Mouse (Mus musculus) natural killer cell, adult 2 months (primary cell): ENCODE measurements around the gene Calm4.

Experiments
- DNase-seq, 2 experiments: peaks; one replicate each; pipeline ENCODE4 v3.0.0; 2022; ENCODE audit warnings: low spot score in 2 of 2

Gene Calm4

GRCm38 (mm10) chr13:3861251-3861650, 23.7 kb downstream of the Calm4 start:
- no peak for DNase-seq

GRCm38 (mm10) chr13:3862325-3862724, 24.8 kb downstream of the Calm4 start:
- DNase-seq, result no peak

GRCm38 (mm10) chr13:3862922-3863580, 25.5 kb downstream of the Calm4 start:
- DNase-seq, result no peak

GRCm38 (mm10) chr13:3865648-3866354, 28.2 kb downstream of the Calm4 start:
- DNase-seq, result no peak

- DNase-seq, result no peak
Observed at GRCm38 (mm10) chr13:3866355-3867052, 28.9 kb downstream of the Calm4 start.

GRCm38 (mm10) chr13:3867158-3867557, 29.6 kb downstream of the Calm4 start:
- DNase-seq, result no peak

- DNase-seq, result no peak
Observed at GRCm38 (mm10) chr13:3869901-3870300, 32.3 kb downstream of the Calm4 start.

GRCm38 (mm10) chr13:3872832-3873231, 35.3 kb downstream of the Calm4 start:
- no peak for DNase-seq

GRCm38 (mm10) chr13:3876448-3876847, 38.9 kb downstream of the Calm4 start:
- DNase-seq, result no peak

- no peak for DNase-seq
Observed at GRCm38 (mm10) chr13:3877185-3877584, 39.6 kb downstream of the Calm4 start.

- DNase-seq, result no peak
Observed at GRCm38 (mm10) chr13:3877679-3878220, 40.2 kb downstream of the Calm4 start.

- no peak for DNase-seq
Observed at GRCm38 (mm10) chr13:3886663-3887062, 49.1 kb downstream of the Calm4 start.
